Mouse (Mus musculus) CH12.LX (cell line): ENCODE results near the gene Prkce. TPM values are rescaled to one million over a fixed set of nuclear protein-coding genes. Genes with fewer than 3 reads are reported as not detected.

ENCODE experiments used
- DNase-seq: peaks from one replicate; pipeline ENCODE4 v3.0.0-alpha.2; 2013; ENCODE audit errors: extremely low read depth
- H3K27ac ChIP-seq: 2 replicates; pipeline ENCODE4 v1.5.1; 2012; ENCODE audit warnings: low read depth, mild to moderate bottlenecking, control low read depth, moderate library complexity; ENCODE audit not compliant: insufficient read depth
- H3K27me3 ChIP-seq: replicated peaks from 2 replicates; pipeline ENCODE3; 2012; ENCODE audit warnings: inconsistent platforms
- H3K36me3 ChIP-seq, 2 experiments: replicated peaks in 1 of 2; 2 replicates each; pipeline versions ENCODE3 to v1.6.1; 2012; ENCODE audit warnings: inconsistent platforms in 1 of 2, low read length in 1 of 2, mild to moderate bottlenecking in 1 of 2, mixed read lengths in 1 of 2, moderate library complexity in 1 of 2; ENCODE audit not compliant: control insufficient read depth in 1 of 2, insufficient read depth in 1 of 2
- H3K4me1 ChIP-seq, 2 experiments: 2 replicates each; pipeline ENCODE4 v1.6.1; 2012; ENCODE audit warnings: inconsistent platforms in 1 of 2, moderate library complexity in 1 of 2; ENCODE audit not compliant: insufficient read depth in 2 of 2, control insufficient read depth in 1 of 2
- H3K4me2 ChIP-seq: 2 replicates; pipeline ENCODE4 v1.6.1; 2012; ENCODE audit warnings: low read depth, mild to moderate bottlenecking, control low read depth; ENCODE audit not compliant: poor library complexity, insufficient read depth, severe bottlenecking
- H3K4me3 ChIP-seq, 3 experiments: fragments of 150-350 bp in 1 of 3; sonication (generic) in 1 of 3; replicated peaks in 1 of 3; 2 replicates each; pipeline versions ENCODE3 to v1.5.1; 2011 to 2012; ENCODE audit warnings: low read depth in 2 of 3, low read length in 2 of 3, mild to moderate bottlenecking in 2 of 3, moderate library complexity in 2 of 3, control low read depth in 1 of 3, improper control_type of control experiment in 1 of 3, inconsistent platforms in 1 of 3, mixed read lengths in 1 of 3; ENCODE audit not compliant: poor library complexity in 1 of 3
- H3K79me2 ChIP-seq: replicated peaks from 2 replicates; pipeline ENCODE4 v1.6.1; 2012; ENCODE audit warnings: mild to moderate bottlenecking, moderate library complexity; ENCODE audit not compliant: control insufficient read depth, poor library complexity, insufficient read depth, severe bottlenecking; ENCODE audit errors: extremely low read depth
- H3K9ac ChIP-seq: 2 replicates; pipeline ENCODE4 v1.6.1; 2012; ENCODE audit warnings: low read depth, mild to moderate bottlenecking, control low read depth, moderate library complexity; ENCODE audit not compliant: insufficient read depth
- H3K9me3 ChIP-seq: replicated peaks from 2 replicates; pipeline ENCODE3; 2012; ENCODE audit warnings: low read length, inconsistent platforms, mixed read lengths
- GABPA ChIP-seq: IDR thresholded peaks from 2 replicates; pipeline ENCODE4 v1.6.1; 2012; ENCODE audit warnings: low read depth, low read length, improper control_type of control experiment, inconsistent platforms; ENCODE audit not compliant: insufficient replicate concordance
- MAZ ChIP-seq: IDR thresholded peaks from 2 replicates; pipeline ENCODE4 v1.6.1; 2012; ENCODE audit warnings: low read depth, mild to moderate bottlenecking, inconsistent platforms, low read length, improper control_type of control experiment, moderate library complexity
- MEF2A ChIP-seq: IDR thresholded peaks from 2 replicates; pipeline ENCODE4 v1.6.1; 2014; ENCODE audit warnings: low read depth, mild to moderate bottlenecking, inconsistent platforms, low read length, improper control_type of control experiment, borderline replicate concordance
- NRF1 ChIP-seq: IDR thresholded peaks from 2 replicates; pipeline ENCODE4 v1.6.1; 2014; ENCODE audit warnings: low read depth, mild to moderate bottlenecking, inconsistent platforms, low read length, improper control_type of control experiment, moderate library complexity
- RCOR1 ChIP-seq: conservative IDR thresholded peaks from 2 replicates; pipeline ENCODE4 v1.6.1; 2012; ENCODE audit warnings: low read depth, mild to moderate bottlenecking, inconsistent platforms, low read length, improper control_type of control experiment
- TCF12 ChIP-seq: IDR thresholded peaks from 2 replicates; pipeline ENCODE4 v1.6.1; 2014; ENCODE audit warnings: low read depth, mild to moderate bottlenecking, inconsistent platforms, low read length, improper control_type of control experiment
- dilution Hi-C: fragments of 300-500 bp; cut with MboI; formaldehyde crosslinking; loops from 2 replicates; pipeline ENCODE4 v1.14.3; 2020; ENCODE audit warnings: low sequenced_read_pairs; ENCODE audit not compliant: extremely low pct_unique_long_range_greater_than_20kb, extremely low pct_ligation_motif_present
- in situ Hi-C: fragments of 300-500 bp; cut with MboI; formaldehyde crosslinking; loops from 3 replicates; pipeline ENCODE4 v1.14.3; 2019; ENCODE audit warnings: low sequenced_read_pairs, low pct_ligation_motif_present, low pct_unique_long_range_greater_than_20kb, mixed read lengths
- polyA plus RNA-seq: library from polyadenylated mRNA; unstranded; fragments of >175 nt; gene quantifications from 2 replicates; pipeline ENCODE4 v1.2.1, GENCODE M21; 2012; ENCODE audit warnings: low read depth; ENCODE audit not compliant: insufficient read length
- total RNA-seq, 2 experiments: library from RNA; depleted of rRNA; stranded (reverse); fragments of 300-350 nt in 1 of 2; fragments of >200 nt in 1 of 2; gene quantifications; 2 replicates each; pipeline ENCODE4 v1.2.3; 2012 to 2014

Prkce gene
- total and polyA plus RNA-seq, 3 experiments: 4.1 to 13.2 (median 11.4) TPM

DNA sequence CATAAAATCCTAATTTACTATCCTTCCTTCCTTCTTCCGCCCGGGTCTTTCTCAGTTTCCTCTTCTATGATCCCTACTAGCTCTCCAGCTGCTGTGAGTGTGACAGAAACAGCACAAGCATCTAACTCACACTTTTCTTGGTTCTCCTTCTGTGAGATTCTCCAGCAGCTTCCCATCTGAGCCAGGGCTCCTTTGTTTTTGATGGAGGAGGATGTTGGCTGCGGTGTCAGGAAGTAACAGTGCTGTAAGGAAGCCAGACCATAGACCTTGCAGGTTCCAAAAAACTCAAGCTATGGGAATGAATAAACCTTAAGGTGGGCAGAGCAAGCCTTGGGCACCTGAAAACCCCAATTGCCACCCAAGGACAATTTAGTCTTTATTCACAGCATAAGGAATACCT, 537.7 kb downstream of the Prkce start:
- Histone ChIP-seq H3K4me1 (peaks cover 26 to 42% of the 10 kb centered on the region in 2 experiments), H3K27me3 (no peaks in the 10 kb centered on the region), H3K27ac (no peak overlapping the region), H3K4me3 (no peak overlapping the region), H3K9me3 (no peaks in the 10 kb centered on the region), H3K36me3 (no peaks in the 10 kb centered on the region), H3K4me2 (no peak overlapping the region), H3K9ac (no peak overlapping the region; the same call in 1 of the 2 replicates), H3K79me2 (no peaks in the 10 kb centered on the region)
- in situ Hi-C loops (no loop called here), dilution Hi-C loops (no loop called here)
- DNase-seq: no peak
- no peak for TF ChIP-seq MEF2A
- TF ChIP-seq NRF1: no peak
- no peak for TF ChIP-seq GABPA
- no peak for TF ChIP-seq RCOR1
- TF ChIP-seq, all 38 proteins: peak for 0

DNA sequence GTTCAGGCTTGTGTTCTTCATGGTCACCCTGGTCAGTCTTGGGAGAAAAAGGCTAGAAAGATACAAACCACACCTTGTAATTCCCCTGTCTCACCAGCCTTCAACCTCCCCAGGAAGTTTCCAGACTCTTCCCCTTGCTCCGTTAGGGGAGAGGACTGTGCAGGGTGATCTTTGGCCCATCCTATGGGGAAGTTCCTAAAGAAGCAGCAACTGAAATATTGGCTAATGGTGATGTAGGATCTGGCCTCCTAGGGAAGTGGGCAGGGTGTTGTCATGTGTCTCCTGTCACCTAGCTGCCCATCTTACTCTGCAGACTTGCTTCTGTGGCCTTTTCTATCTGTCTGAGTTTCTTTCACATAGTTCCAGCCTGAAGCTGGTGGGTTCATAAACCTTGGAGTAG, 538.9 kb downstream of the Prkce start:
- in situ Hi-C loops (no loop called here), dilution Hi-C loops (no loop called here)
- TF ChIP-seq TCF12 (0 out of 2 replicates have a peak, but pooled peaks have one; percentile 0), MAZ (no peak)

More for the DNA sequence above, 538.9 kb downstream of the Prkce start:
- H3K79me2 ChIP-seq: no peaks in the 10 kb centered on the region
- H3K4me3 ChIP-seq: no peak overlapping the region
- H3K36me3 ChIP-seq: no peaks in the 10 kb centered on the region
- H3K27me3 ChIP-seq: no peaks in the 10 kb centered on the region
- H3K9ac ChIP-seq: no peak overlapping the region
- DNase-seq: no peak
- no peak overlapping the region for H3K4me2 ChIP-seq
- peaks cover 28 to 45% of the 10 kb centered on the region in 2 experiments for H3K4me1 ChIP-seq
- H3K9me3 ChIP-seq: no peaks in the 10 kb centered on the region
- H3K27ac ChIP-seq: no peak overlapping the region

Other genes starting within 250 kb of the Prkce start
- gene Srbd1, start 22.6 kb upstream of the Prkce start, total RNA-seq (2012; rRNA removed): 21.5 and 24.9 TPM in 2 replicates
- 24.8 and 25.7 TPM in 2 replicates for gene Srbd1, start 22.6 kb upstream of the Prkce start, total RNA-seq (2014; rRNA removed)
- gene Srbd1, start 22.6 kb upstream of the Prkce start, polyA plus RNA-seq: 33.0 and 34.5 TPM in 2 replicates